Mouse (Mus musculus) forebrain, embryonic 16.5 days (tissue): Measurements from ENCODE around the gene Cpsf6. TPM values are rescaled to one million over a fixed set of nuclear protein-coding genes. Genes with fewer than 3 reads are reported as not detected.
"Not testable (repeated sequence)": the region's sequence is repeated elsewhere in the genome, so short reads cannot be mapped to it uniquely, and the experiment has no call there.

ENCODE experiments used
- ATAC-seq: fragments of 200-750 bp; cut with Nextera tagmentation; 2 replicates; pipeline ENCODE4 v1.8.0; 2017; ENCODE audit warnings: mild to moderate bottlenecking, moderate library complexity
- H3K27ac ChIP-seq: fragments of 300-500 bp; sonication (generic); 2 replicates; pipeline ENCODE4 v1.5.1; 2014; ENCODE audit warnings: low read length, control low read depth
- H3K27me3 ChIP-seq: fragments of 300-500 bp; sonication (generic); replicated peaks from 2 replicates; pipeline ENCODE4 v1.6.1; 2014; ENCODE audit warnings: low read length; ENCODE audit not compliant: control insufficient read depth, insufficient read depth
- H3K36me3 ChIP-seq: fragments of 300-500 bp; sonication (generic); 2 replicates; pipeline ENCODE4 v1.6.1; 2014; ENCODE audit not compliant: control insufficient read depth, insufficient read depth
- H3K4me1 ChIP-seq: fragments of 300-500 bp; sonication (generic); replicated peaks from 2 replicates; pipeline ENCODE4 v1.6.1; 2014; ENCODE audit warnings: low read length; ENCODE audit not compliant: control insufficient read depth, insufficient read depth
- H3K4me2 ChIP-seq: fragments of 300-500 bp; sonication (generic); 2 replicates; pipeline ENCODE4 v1.6.1; 2014; ENCODE audit warnings: mild to moderate bottlenecking, low read length, control low read depth
- H3K4me3 ChIP-seq: fragments of 300-500 bp; sonication (generic); replicated peaks from 2 replicates; pipeline ENCODE4 v1.5.1; 2014; ENCODE audit warnings: mild to moderate bottlenecking, low read length, control low read depth
- H3K9ac ChIP-seq: fragments of 300-500 bp; sonication (generic); replicated peaks from 2 replicates; pipeline ENCODE4 v1.6.1; 2014; ENCODE audit warnings: low read depth, low read length, control low read depth
- H3K9me3 ChIP-seq: fragments of 300-500 bp; sonication (generic); 2 replicates; pipeline ENCODE4 v1.6.1; 2016; ENCODE audit warnings: low read length; ENCODE audit not compliant: control insufficient read depth
- WGBS: fragments of 180-500 bp; shearing (Covaris S2); extraction: QIAGEN DNeasy Blood & Tissue Kit; methylation state at CpG from one replicate; pipeline ENCODE4 v1.1.7; 2014; 5-methylcytosine and 5-hydroxymethylcytosine counted together
- polyA plus RNA-seq: library from polyadenylated mRNA; unstranded; fragments of >200 nt; fragmentation: Nextera tagmentation; extraction: Ambion mirVana; gene quantifications from 2 replicates; pipeline ENCODE4 v1.2.1, GENCODE M21; 2015

The Cpsf6 gene
- polyA plus RNA-seq, 1 experiment from 2014 or later = 203 TPM

GRCm38 (mm10) chr10:117393891-117394395 lies 14.1 kb upstream of the Cpsf6 start:
- 0 out of 2 replicates have a peak, but pooled peaks cover 2% of the 10 kb centered on the region for H3K27me3 ChIP-seq
- no peak overlapping the region for H3K9ac ChIP-seq
- H3K36me3 ChIP-seq = no peaks in the 10 kb centered on the region
- H3K4me2 ChIP-seq = peak overlapping the region; percentile 56
- peaks cover 4% of the 10 kb centered on the region; the same call in 1 of the 2 replicates for H3K4me1 ChIP-seq
- no peak for ATAC-seq
- H3K4me3 ChIP-seq = peak overlapping the region; percentile 34
- H3K27ac ChIP-seq = no peak overlapping the region
- no peaks in the 10 kb centered on the region for H3K9me3 ChIP-seq
- 66% methylated on average over 11 of the region's 11 CpGs for WGBS

GRCm38 (mm10) chr10:117393196-117393890 lies 13.5 kb upstream of the Cpsf6 start:
- no peak overlapping the region for H3K27ac ChIP-seq
- peak; percentile 33; the same call in 1 of the 2 replicates for ATAC-seq
- H3K9me3 ChIP-seq = no peaks in the 10 kb centered on the region
- H3K4me1 ChIP-seq = peaks cover 4% of the 10 kb centered on the region; the same call in 1 of the 2 replicates
- H3K4me3 ChIP-seq = peak overlapping the region; percentile 34
- WGBS = 2% methylated on average over 23 of the region's 27 CpGs
- peak overlapping the region; percentile 56 for H3K4me2 ChIP-seq
- H3K9ac ChIP-seq = no peak overlapping the region
- H3K36me3 ChIP-seq = no peaks in the 10 kb centered on the region
- H3K27me3 ChIP-seq = 0 out of 2 replicates have a peak, but pooled peaks cover 2% of the 10 kb centered on the region

GRCm38 (mm10) chr10:117392832-117393195 lies 13.0 kb upstream of the Cpsf6 start:
- H3K9ac ChIP-seq = no peak overlapping the region
- no peak overlapping the region for H3K27ac ChIP-seq
- no peaks in the 10 kb centered on the region for H3K9me3 ChIP-seq
- no peak for ATAC-seq
- peak overlapping the region; percentile 56 for H3K4me2 ChIP-seq
- WGBS = 12% methylated on average over 5 of the region's 6 CpGs
- no peaks in the 10 kb centered on the region for H3K36me3 ChIP-seq
- H3K4me1 ChIP-seq = peaks cover 4% of the 10 kb centered on the region; the same call in 1 of the 2 replicates
- H3K4me3 ChIP-seq = no peak overlapping the region
- 0 out of 2 replicates have a peak, but pooled peaks cover 2% of the 10 kb centered on the region for H3K27me3 ChIP-seq

GRCm38 (mm10) chr10:117392397-117392796 lies 12.6 kb upstream of the Cpsf6 start:
- not testable (repeated sequence) for H3K4me1 ChIP-seq, H3K27ac ChIP-seq, H3K4me2 ChIP-seq, H3K36me3 ChIP-seq, H3K9me3 ChIP-seq, H3K9ac ChIP-seq, H3K4me3 ChIP-seq, H3K27me3 ChIP-seq, ATAC-seq
- 85% methylated on average over 1 of the region's 1 CpGs for WGBS

- WGBS = 94% methylated on average over 2 of the region's 2 CpGs
- ATAC-seq = no peak
- 0 out of 2 replicates have a peak, but pooled peaks cover 2% of the 10 kb centered on the region for H3K27me3 ChIP-seq
Measured at GRCm38 (mm10) chr10:117391801-117392200, 12.0 kb upstream of the Cpsf6 start.

GRCm38 (mm10) chr10:117391057-117391456 lies 11.2 kb upstream of the Cpsf6 start:
- Histone ChIP-seq H3K4me3 (no peak overlapping the region), H3K36me3 (no peaks in the 10 kb centered on the region), H3K4me2 (no peak overlapping the region), H3K27ac (no peak overlapping the region), H3K27me3 (0 out of 2 replicates have a peak, but pooled peaks cover 2% of the 10 kb centered on the region), H3K9me3 (no peaks in the 10 kb centered on the region), H3K9ac (no peak overlapping the region), H3K4me1 (peaks cover 4% of the 10 kb centered on the region; the same call in 1 of the 2 replicates)
- 24% methylated on average over 5 of the region's 5 CpGs for WGBS
- no peak for ATAC-seq

More at GRCm38 (mm10) chr10:117391801-117392200, 12.0 kb upstream of the Cpsf6 start:
- Histone ChIP-seq H3K9me3 (no peaks in the 10 kb centered on the region), H3K27ac (no peak overlapping the region), H3K9ac (no peak overlapping the region), H3K36me3 (no peaks in the 10 kb centered on the region), H3K4me2 (no peak overlapping the region), H3K4me1 (peaks cover 4% of the 10 kb centered on the region; the same call in 1 of the 2 replicates), H3K4me3 (no peak overlapping the region)

- Histone ChIP-seq H3K4me3 (no peak overlapping the region), H3K9ac (no peak overlapping the region), H3K36me3 (no peaks in the 10 kb centered on the region), H3K27ac (no peak overlapping the region), H3K27me3 (0 out of 2 replicates have a peak, but pooled peaks cover 2% of the 10 kb centered on the region), H3K4me1 (peaks cover 4% of the 10 kb centered on the region; the same call in 1 of the 2 replicates), H3K4me2 (no peak overlapping the region), H3K9me3 (no peaks in the 10 kb centered on the region)
- 61% methylated on average over 31 of the region's 31 CpGs for WGBS
- no peak for ATAC-seq
Measured at GRCm38 (mm10) chr10:117389904-117390875, 10.4 kb upstream of the Cpsf6 start.

- H3K36me3 ChIP-seq = no peaks in the 10 kb centered on the region
- H3K4me2 ChIP-seq = no peak overlapping the region
- no peaks in the 10 kb centered on the region for H3K9me3 ChIP-seq
- no peak overlapping the region for H3K27ac ChIP-seq
- no peak for ATAC-seq
- H3K9ac ChIP-seq = no peak overlapping the region
- WGBS = 78% methylated on average over 1 of the region's 1 CpGs
- peaks cover 4% of the 10 kb centered on the region; the same call in 1 of the 2 replicates for H3K4me1 ChIP-seq
- no peak overlapping the region for H3K4me3 ChIP-seq
- H3K27me3 ChIP-seq = 0 out of 2 replicates have a peak, but pooled peaks cover 2% of the 10 kb centered on the region
Measured at GRCm38 (mm10) chr10:117389371-117389740, 9.5 kb upstream of the Cpsf6 start.
